Mouse (Mus musculus) regulatory T cell (primary cell): ENCODE results near the gene Rmdn3.

Source experiments
- in situ Hi-C: fragments of 300-600 bp; cut with MboI, MseI; formaldehyde crosslinking; loops from one replicate; pipeline ENCODE4 v1.15.1; 2025; ENCODE audit warnings: high pct_unique_total_duplicates

The Rmdn3 gene

GRCm38 (mm10) chr2:119167866-119168256 is 11.0 kb upstream of the Rmdn3 start:
- in situ Hi-C loops: no loop called here

GRCm38 (mm10) chr2:119166901-119167865 is 10.3 kb upstream of the Rmdn3 start, which contains the start of gene Gchfr:
Gene Gchfr, plus strand, starts transcription at chr2:119167773.
- in situ Hi-C loops: no loop called here

- in situ Hi-C loops: no loop called here
Measured at GRCm38 (mm10) chr2:119165401-119165800, 8.6 kb upstream of the Rmdn3 start.

- in situ Hi-C loops: no loop called here
Measured at GRCm38 (mm10) chr2:119163999-119164398, 7.2 kb upstream of the Rmdn3 start.

DNA sequence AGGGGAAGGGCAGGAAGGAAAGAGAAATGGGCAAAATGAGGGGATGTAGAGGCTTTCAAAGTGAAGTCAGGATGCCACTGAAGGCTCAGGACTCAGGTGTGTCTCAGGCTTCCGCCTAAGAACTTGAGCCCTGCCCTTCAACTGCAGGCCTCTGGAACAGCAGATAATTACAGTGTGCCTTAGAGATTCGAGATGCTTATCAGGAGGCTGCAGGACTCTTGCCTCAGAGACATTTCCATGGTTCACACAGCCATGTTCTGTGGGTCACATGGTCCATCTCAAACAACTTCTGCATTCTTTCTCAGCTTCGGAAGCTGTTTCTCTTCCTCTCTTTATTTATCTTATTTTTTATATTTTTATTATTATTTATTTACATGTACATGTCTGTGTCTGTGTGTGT is 6.3 kb upstream of the Rmdn3 start:
- in situ Hi-C loops: no loop called here

GRCm38 (mm10) chr2:119161247-119161646 is 4.4 kb upstream of the Rmdn3 start:
- in situ Hi-C loops: no loop called here

DNA sequence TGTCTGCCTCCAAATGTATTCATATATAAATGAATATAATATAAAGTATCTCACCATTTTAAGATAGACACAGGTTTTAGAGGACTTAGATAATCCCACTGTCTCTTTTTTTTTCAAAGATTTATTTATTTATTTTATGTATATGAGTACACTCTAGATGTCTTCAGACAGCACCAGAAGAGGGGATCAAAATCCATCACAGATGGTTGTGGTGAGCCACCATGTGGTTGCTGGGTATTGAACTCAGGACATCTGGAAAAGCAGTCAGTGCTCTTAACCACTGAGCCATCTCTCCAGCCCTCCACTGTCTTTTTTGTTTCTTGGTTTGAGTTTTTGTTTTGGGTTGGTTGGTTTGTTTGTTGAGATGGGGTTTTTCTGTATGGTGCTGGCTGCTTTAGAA is 1.0 kb upstream of the Rmdn3 start:
- in situ Hi-C loops: no loop called here

DNA sequence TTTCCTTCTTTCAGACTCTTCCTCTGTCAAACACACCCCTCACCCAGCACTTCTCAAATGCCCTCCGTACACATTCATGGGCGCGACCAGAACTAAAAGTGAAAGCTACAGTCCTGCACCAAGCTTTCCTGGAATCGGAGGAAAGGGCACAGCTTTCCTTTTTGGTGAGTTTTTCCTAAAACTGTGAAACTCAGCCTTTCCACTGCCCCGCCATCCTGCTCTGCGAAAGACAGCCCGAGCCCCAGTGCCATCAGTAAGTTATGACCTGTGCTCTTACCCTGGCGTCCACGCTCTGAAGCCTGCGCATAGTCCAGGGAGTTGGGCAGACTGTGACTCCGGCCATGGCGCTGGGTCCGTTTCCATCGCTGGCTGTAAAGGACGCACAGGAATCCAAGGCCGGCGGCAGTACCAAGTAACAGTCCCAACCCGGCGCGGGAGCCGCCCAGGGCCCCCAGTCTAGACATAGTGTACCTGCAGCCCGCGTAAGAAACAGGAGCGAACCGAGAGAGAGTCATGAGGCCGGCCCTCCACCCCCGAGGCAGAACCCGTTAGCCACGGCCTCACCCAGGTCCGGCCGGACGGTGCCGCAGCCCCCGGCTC is 653 bp downstream of the Rmdn3 start:
- in situ Hi-C loops: no loop called here

- in situ Hi-C loops: no loop called here
Measured at GRCm38 (mm10) chr2:119155388-119155787, 1.4 kb downstream of the Rmdn3 start.

DNA sequence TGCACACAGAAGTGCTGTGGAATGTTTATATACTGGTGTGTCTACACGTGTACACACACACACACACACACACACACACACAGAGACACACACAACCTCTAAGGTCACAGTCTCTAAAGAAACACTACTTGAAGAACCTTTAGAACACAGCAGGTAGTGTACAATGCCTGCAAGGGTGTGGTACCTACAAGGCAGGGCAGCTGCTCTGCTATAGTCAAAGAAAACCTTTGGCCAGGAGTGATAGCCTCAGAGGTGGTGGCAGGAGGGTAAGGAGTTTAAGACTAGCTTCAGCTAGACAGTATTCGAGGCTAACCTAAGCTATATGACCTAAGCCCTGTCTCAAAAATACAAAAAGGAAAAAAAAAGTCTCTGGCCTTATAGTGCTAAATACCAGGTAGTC is 2.2 kb downstream of the Rmdn3 start:
- in situ Hi-C loops: no loop called here

DNA sequence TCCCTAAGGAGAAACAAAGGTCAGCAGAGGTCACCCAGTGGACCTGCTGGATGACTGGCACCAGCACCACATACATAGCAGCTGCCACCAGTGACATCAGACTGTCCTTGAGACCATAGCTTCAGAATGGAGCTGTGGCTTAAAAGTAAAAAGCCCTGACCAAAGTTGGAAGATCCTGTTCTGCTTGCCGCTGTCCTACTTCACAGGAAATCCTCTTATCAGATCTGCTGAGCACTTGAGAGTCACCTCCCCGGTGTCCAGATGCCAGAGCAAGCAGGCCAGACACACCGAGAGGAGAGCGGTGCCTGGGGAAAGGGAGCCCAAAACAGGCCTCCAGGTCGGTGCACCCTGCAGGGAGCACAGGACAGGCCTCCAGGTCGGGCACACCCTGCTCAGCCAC is 4.6 kb downstream of the Rmdn3 start:
- in situ Hi-C loops: no loop called here

GRCm38 (mm10) chr2:119147775-119148174 is 9.1 kb downstream of the Rmdn3 start:
- in situ Hi-C loops: no loop called here

DNA sequence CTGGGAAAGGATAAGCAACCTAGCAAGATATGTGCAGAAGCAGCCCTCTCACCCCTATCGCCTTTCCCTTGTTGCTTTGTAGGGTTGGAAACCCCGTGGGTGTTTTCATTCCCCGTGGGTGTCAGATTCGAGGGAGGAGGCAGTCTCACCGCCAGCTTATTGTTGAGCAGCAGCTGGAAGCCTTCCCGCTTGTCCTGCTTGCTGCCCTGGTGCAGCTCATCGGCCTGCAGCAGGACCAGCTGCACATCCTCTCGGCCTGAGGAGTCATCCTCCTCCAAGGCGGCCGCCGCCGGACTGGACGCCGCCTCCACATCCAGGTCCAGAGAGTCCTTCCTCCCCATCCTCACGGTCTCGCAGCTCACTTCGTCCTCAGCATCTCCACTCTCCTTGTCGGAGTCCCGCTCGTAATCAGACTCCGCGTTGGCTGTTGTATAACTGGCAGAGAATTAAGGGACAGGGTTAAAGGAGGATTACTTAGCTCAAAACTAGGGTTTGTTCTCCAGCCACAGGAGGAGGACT is 9.6 kb downstream of the Rmdn3 start:
- in situ Hi-C loops: no loop called here

- in situ Hi-C loops: no loop called here
Measured at GRCm38 (mm10) chr2:119146435-119146834, 10.4 kb downstream of the Rmdn3 start.

DNA sequence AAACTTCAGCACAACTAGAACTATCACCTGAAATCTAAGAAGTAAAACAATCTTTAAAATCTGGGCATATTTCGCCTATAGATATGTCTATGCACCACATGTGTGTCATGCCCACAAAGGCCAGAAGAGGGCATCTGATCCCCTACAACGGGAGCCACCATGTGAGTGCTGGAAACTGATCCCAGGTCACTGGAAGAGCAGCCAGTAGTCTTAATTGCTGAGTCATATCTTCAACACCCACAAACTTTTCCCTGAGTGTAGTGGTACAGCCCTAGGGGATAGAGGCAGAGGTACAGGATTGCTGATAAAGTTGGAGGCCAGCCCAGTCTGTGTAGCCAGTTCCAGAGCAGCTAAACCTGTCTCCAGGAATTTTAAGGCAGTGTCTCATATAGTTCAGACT is 11.6 kb downstream of the Rmdn3 start:
- in situ Hi-C loops: no loop called here

GRCm38 (mm10) chr2:119136346-119136898 is 20.4 kb downstream of the Rmdn3 start:
- in situ Hi-C loops: no loop called here

- in situ Hi-C loops: no loop called here
Measured at GRCm38 (mm10) chr2:119113121-119113925, 43.5 kb downstream of the Rmdn3 start.

- in situ Hi-C loops: no loop called here
Measured at GRCm38 (mm10) chr2:119112438-119113112, 44.3 kb downstream of the Rmdn3 start, which contains the start of gene Rad51. Gene Rad51, plus strand, starts transcription at chr2:119112793.

DNA sequence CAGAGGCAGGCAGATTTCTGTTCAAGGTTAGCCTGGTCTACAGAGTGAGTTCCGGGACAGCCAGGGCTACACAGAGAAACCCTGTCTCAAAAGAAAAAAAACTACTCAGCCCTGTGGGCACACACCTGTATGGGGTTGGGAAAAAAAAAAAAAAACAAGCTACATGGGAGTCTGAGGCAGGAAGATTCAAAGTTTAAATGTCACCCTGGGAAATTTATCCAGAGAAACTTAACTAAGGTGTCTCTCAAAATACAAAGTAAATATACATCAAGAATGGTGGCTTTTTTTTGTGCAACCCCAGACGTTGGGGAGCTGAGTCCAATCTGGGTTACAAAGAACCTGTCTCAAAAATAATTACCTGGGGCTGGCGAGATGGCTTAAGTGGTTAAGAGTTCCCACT is 45.8 kb downstream of the Rmdn3 start:
- in situ Hi-C loops: no loop called here

- in situ Hi-C loops: no loop called here
Measured at GRCm38 (mm10) chr2:119108554-119108953, 48.3 kb downstream of the Rmdn3 start.

DNA sequence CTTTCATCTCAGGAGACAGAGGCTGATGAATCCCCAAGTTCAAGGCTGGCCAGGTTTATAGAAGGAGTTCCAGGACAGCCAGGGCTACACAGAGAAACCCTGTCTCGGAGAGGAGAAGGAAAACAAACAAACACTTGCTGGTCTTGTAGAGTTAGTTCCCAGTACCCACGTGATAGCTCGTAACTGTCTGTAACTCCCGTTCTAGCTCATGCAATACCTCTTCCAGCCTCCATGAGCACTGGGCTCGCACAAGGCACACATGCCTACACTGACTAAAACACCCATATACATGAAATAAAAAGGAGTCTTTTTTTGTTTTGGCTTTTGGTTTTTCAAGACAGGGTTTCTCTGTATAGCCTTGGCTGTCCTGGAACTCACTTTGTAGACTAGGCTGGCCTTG is 50.3 kb downstream of the Rmdn3 start:
- in situ Hi-C loops: no loop called here
